Mouse (Mus musculus) MEL (cell line): ENCODE results near the gene Med21. TPM values are rescaled to one million over a fixed set of nuclear protein-coding genes. Genes with fewer than 3 reads are reported as not detected.

ENCODE experiments used
- DNase-seq: peaks from one replicate; pipeline ENCODE4 v3.0.0; 2011; ENCODE audit warnings: low read depth, low spot score
- H3K27ac ChIP-seq: 2 replicates; pipeline ENCODE4 v1.5.1; 2012; ENCODE audit warnings: low read depth, mild to moderate bottlenecking, control low read depth, low read length, moderate library complexity; ENCODE audit not compliant: control insufficient read depth
- H3K27me3 ChIP-seq, 2 experiments: fragments of 150-350 bp in 1 of 2; sonication (generic) in 1 of 2; 2 replicates each; pipeline ENCODE4 v1.6.1; 2012; ENCODE audit warnings: low read length in 2 of 2, mild to moderate bottlenecking in 2 of 2, improper control_type of control experiment in 1 of 2, moderate library complexity in 1 of 2; ENCODE audit not compliant: insufficient read depth in 2 of 2, control insufficient read depth in 1 of 2
- H3K36me3 ChIP-seq, 2 experiments: 2 replicates each; pipeline ENCODE4 v1.6.1; 2012 to 2014; ENCODE audit warnings: low read length in 2 of 2, improper control_type of control experiment in 1 of 2, inconsistent platforms in 1 of 2, mild to moderate bottlenecking in 1 of 2; ENCODE audit not compliant: insufficient read depth in 2 of 2, control insufficient read depth in 1 of 2
- H3K4me1 ChIP-seq, 2 experiments: fragments of 150-350 bp in 1 of 2; sonication (generic) in 1 of 2; 2 replicates each; pipeline ENCODE4 v1.6.1; 2012; ENCODE audit warnings: low read length in 2 of 2, improper control_type of control experiment in 1 of 2, mild to moderate bottlenecking in 1 of 2; ENCODE audit not compliant: insufficient read depth in 2 of 2, control insufficient read depth in 1 of 2
- H3K4me3 ChIP-seq, 2 experiments: fragments of 150-350 bp in 1 of 2; sonication (generic) in 1 of 2; 2 replicates each; pipeline ENCODE4 v1.5.1; 2012; ENCODE audit warnings: low read depth in 2 of 2, low read length in 2 of 2, mild to moderate bottlenecking in 2 of 2, moderate library complexity in 2 of 2, control low read depth in 1 of 2, improper control_type of control experiment in 1 of 2; ENCODE audit not compliant: control insufficient read depth in 1 of 2, insufficient read depth in 1 of 2
- H3K79me2 ChIP-seq: 2 replicates; pipeline ENCODE4 v1.6.1; 2012; ENCODE audit warnings: mild to moderate bottlenecking, low read length, moderate library complexity; ENCODE audit not compliant: control insufficient read depth, poor library complexity, insufficient read depth
- H3K9ac ChIP-seq: 2 replicates; pipeline ENCODE4 v1.6.1; 2012; ENCODE audit warnings: low read depth, mild to moderate bottlenecking, control low read depth, low read length, moderate library complexity; ENCODE audit not compliant: control insufficient read depth, poor library complexity, severe bottlenecking
- H3K9me3 ChIP-seq: fragments of 150-350 bp; sonication (generic); replicated peaks from 2 replicates; pipeline ENCODE4 v1.6.1; 2012; ENCODE audit warnings: mild to moderate bottlenecking, low read length, improper control_type of control experiment, moderate library complexity; ENCODE audit not compliant: insufficient read depth
- BHLHE40 ChIP-seq: IDR thresholded peaks from 2 replicates; pipeline ENCODE4 v1.6.1; 2012; ENCODE audit warnings: low read depth, mild to moderate bottlenecking, inconsistent platforms, low read length, improper control_type of control experiment, borderline replicate concordance
- CHD2 ChIP-seq: IDR thresholded peaks from 2 replicates; pipeline ENCODE4 v1.6.1; 2011; ENCODE audit warnings: low read length, improper control_type of control experiment
- CTCF ChIP-seq, 3 experiments: IDR thresholded peaks in 2 of 3; conservative IDR thresholded peaks in 1 of 3; 2 replicates each; pipeline ENCODE4 v1.5.1; 2011 to 2012; ENCODE audit warnings: low read length in 3 of 3, low read depth in 2 of 3, mild to moderate bottlenecking in 2 of 3, improper control_type of control experiment in 1 of 3, inconsistent platforms in 1 of 3, mixed read lengths in 1 of 3, moderate library complexity in 1 of 3; ENCODE audit not compliant: control insufficient read depth in 1 of 3, insufficient read depth in 1 of 3, poor library complexity in 1 of 3, severe bottlenecking in 1 of 3
- E2F4 ChIP-seq: IDR thresholded peaks from 2 replicates; pipeline ENCODE4 v1.6.1; 2011; ENCODE audit warnings: low read depth, low read length, improper control_type of control experiment, borderline replicate concordance
- ETS1 ChIP-seq: IDR thresholded peaks from 2 replicates; pipeline ENCODE4 v1.6.1; 2012; ENCODE audit warnings: low read depth, mild to moderate bottlenecking, inconsistent platforms, low read length, improper control_type of control experiment, moderate library complexity
- GATA1 ChIP-seq: IDR thresholded peaks from 2 replicates; pipeline ENCODE4 v1.6.1; 2011; ENCODE audit warnings: low read depth, low read length, improper control_type of control experiment
- MAX ChIP-seq: IDR thresholded peaks from 2 replicates; pipeline ENCODE4 v1.6.1; 2011; ENCODE audit warnings: low read length, improper control_type of control experiment
- MAZ ChIP-seq: IDR thresholded peaks from 2 replicates; pipeline ENCODE4 v1.6.1; 2012; ENCODE audit warnings: low read depth, mild to moderate bottlenecking, inconsistent platforms, low read length, improper control_type of control experiment
- MEF2A ChIP-seq: IDR thresholded peaks from 2 replicates; pipeline ENCODE4 v1.6.1; 2014; ENCODE audit warnings: low read depth, mild to moderate bottlenecking, inconsistent platforms, low read length, improper control_type of control experiment; ENCODE audit not compliant: poor library complexity, insufficient replicate concordance, severe bottlenecking; ENCODE audit errors: extremely low read depth
- MYC ChIP-seq: IDR thresholded peaks from 2 replicates; pipeline ENCODE4 v1.6.1; 2011; ENCODE audit warnings: low read depth, mild to moderate bottlenecking, low read length, improper control_type of control experiment, moderate library complexity
- POLR2A ChIP-seq, 2 experiments: IDR thresholded peaks; 2 replicates each; pipeline ENCODE4 v1.6.1; 2011 to 2012; ENCODE audit warnings: low read length in 2 of 2, mild to moderate bottlenecking in 2 of 2, control low read depth in 1 of 2, improper control_type of control experiment in 1 of 2, low read depth in 1 of 2, moderate library complexity in 1 of 2; ENCODE audit not compliant: control insufficient read depth in 1 of 2, insufficient read depth in 1 of 2, poor library complexity in 1 of 2
- POLR2AphosphoS2 ChIP-seq: IDR thresholded peaks from 2 replicates; pipeline ENCODE4 v1.6.1; 2011; ENCODE audit warnings: low read length, improper control_type of control experiment
- SIN3A ChIP-seq: IDR thresholded peaks from 2 replicates; pipeline ENCODE4 v1.6.1; 2012; ENCODE audit warnings: low read length, improper control_type of control experiment, inconsistent platforms
- SMC3 ChIP-seq: IDR thresholded peaks from 2 replicates; pipeline ENCODE4 v1.6.1; 2011; ENCODE audit warnings: low read depth, low read length, improper control_type of control experiment
- TAL1 ChIP-seq: IDR thresholded peaks from 2 replicates; pipeline ENCODE4 v1.6.1; 2012; ENCODE audit warnings: mild to moderate bottlenecking, inconsistent platforms, low read length, moderate library complexity, mixed read lengths
- TCF12 ChIP-seq: IDR thresholded peaks from 2 replicates; pipeline ENCODE4 v1.6.1; 2014; ENCODE audit warnings: low read depth, mild to moderate bottlenecking, inconsistent platforms, low read length, improper control_type of control experiment, moderate library complexity
- UBTF ChIP-seq: IDR thresholded peaks from 2 replicates; pipeline ENCODE4 v1.6.1; 2012; ENCODE audit warnings: low read depth, mild to moderate bottlenecking, inconsistent platforms, low read length, improper control_type of control experiment, moderate library complexity, borderline replicate concordance; ENCODE audit not compliant: insufficient read depth
- USF1 ChIP-seq: IDR thresholded peaks from 2 replicates; pipeline ENCODE4 v1.6.1; 2014; ENCODE audit warnings: low read depth, mild to moderate bottlenecking, inconsistent platforms, low read length, improper control_type of control experiment, moderate library complexity
- USF2 ChIP-seq, 2 experiments: IDR thresholded peaks; 2 replicates each; pipeline ENCODE4 v1.6.1; 2011 to 2012; ENCODE audit warnings: improper control_type of control experiment in 2 of 2, low read length in 2 of 2, borderline replicate concordance in 1 of 2, inconsistent platforms in 1 of 2, low read depth in 1 of 2, mild to moderate bottlenecking in 1 of 2; ENCODE audit not compliant: insufficient read depth in 1 of 2
- ZC3H11A ChIP-seq: IDR thresholded peaks from 2 replicates; pipeline ENCODE4 v1.6.1; 2012; ENCODE audit warnings: low read depth, mild to moderate bottlenecking, inconsistent platforms, low read length, improper control_type of control experiment
- ZKSCAN1 ChIP-seq: IDR thresholded peaks from 2 replicates; pipeline ENCODE4 v1.6.1; 2012; ENCODE audit warnings: low read depth, mild to moderate bottlenecking, inconsistent platforms, low read length, improper control_type of control experiment, moderate library complexity
- polyA plus RNA-seq, 2 experiments: library from polyadenylated mRNA; stranded (reverse) in 1 of 2; unstranded in 1 of 2; fragments of >175 nt in 1 of 2; fragments of >200 nt in 1 of 2; gene quantifications; 2 replicates each; pipeline versions ENCODE4 v1.2.1 to v1.2.4; 2012; ENCODE audit warnings: low replicate concordance in 2 of 2, low read depth in 1 of 2; ENCODE audit not compliant: insufficient read length in 2 of 2, insufficient read depth in 1 of 2, missing spikeins in 1 of 2
- total RNA-seq: library from RNA; depleted of rRNA; stranded (reverse); fragments of 300-350 nt; gene quantifications from 2 replicates; pipeline ENCODE4 v1.2.3, GENCODE M21; 2012

The Med21 gene
- total and polyA plus RNA-seq, 3 experiments = 56.7 to 79.5 TPM; not detected in 1

DNA sequence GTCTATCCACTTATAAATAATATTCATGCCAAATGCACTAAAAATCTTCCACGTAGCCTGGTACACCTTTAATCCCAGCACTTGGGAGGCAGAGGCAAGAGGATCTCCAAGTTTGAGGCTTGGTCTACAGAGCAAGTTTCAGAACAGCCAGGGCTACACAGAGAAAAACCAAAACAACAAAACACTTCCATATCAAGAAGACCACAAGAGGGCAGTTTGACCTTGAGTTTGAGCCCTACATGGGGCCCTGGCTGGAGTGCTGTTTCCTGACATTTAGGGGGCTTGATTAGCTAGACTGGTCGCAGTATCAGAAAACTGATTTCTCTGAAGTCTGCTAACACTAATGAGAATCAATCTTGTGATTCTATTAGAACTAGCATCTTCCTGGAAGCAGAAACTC, 18.2 kb downstream of the Med21 start (continued):
- no peak for TF ChIP-seq ETS1
- no peak for TF ChIP-seq CHD2
- no peak for TF ChIP-seq ZKSCAN1
- TF ChIP-seq MEF2A = no peak
- TF ChIP-seq USF2 (IDR thresholded peaks at IDR 0.05; ENCODE audit: borderline replicate concordance in 1 of 2, insufficient read depth in 1 of 2, low read depth in 1 of 2, low read length in 2 of 2) = no peak
- TF ChIP-seq SIN3A = no peak; the same call in 1 of the 2 replicates
- no peak for TF ChIP-seq BHLHE40
- TF ChIP-seq MAX = no peak
- TF ChIP-seq TAL1 = no peak
- TF ChIP-seq MAZ = no peak
- TF ChIP-seq SMC3 = peak; percentile 66
- no peak for TF ChIP-seq POLR2A (IDR thresholded peaks at IDR 0.05; ENCODE audit: control insufficient read depth in 1 of 2, insufficient read depth in 1 of 2, low read depth in 1 of 2, low read length in 2 of 2, poor library complexity in 1 of 2)
- no peak for TF ChIP-seq USF1
- TF ChIP-seq CTCF (IDR thresholded peaks at IDR 0.05 in 2 of 3, conservative IDR thresholded peaks at IDR 0.05 in 1 of 3; ENCODE audit: control insufficient read depth in 1 of 3, insufficient read depth in 1 of 3, low read depth in 2 of 3, low read length in 3 of 3, poor library complexity in 1 of 3, severe bottlenecking in 1 of 3) = peak in 2 of 3 experiments; percentile 46 to 70; a peak in 5 of 6 replicates
- TF ChIP-seq MYC = no peak

DNA sequence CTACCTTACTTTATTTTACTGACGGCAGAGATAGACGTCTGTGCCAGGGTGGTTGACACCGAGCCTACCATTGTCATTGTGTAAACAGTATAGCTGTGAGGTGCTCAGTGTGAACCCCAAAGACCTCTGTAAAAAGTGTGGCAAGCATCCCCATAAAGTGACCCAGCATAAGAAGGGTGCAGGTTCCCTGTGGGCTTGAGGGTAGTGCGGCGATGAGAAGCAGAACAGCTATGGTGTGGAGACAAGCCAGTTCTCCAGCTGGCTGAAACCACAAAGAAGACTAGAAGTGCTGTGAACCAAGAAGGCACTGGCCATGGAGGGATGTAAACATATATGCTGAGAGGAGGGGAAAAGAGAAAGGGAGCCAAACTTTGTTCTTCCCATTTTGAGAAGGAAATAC, 19.3 kb downstream of the Med21 start:
- DNase-seq = no peak
- Histone ChIP-seq H3K27me3 (no peaks in the 10 kb centered on the region), H3K4me1 (no peaks in the 10 kb centered on the region), H3K27ac (no peak overlapping the region), H3K9ac (no peak overlapping the region), H3K36me3 (no peaks in the 10 kb centered on the region), H3K9me3 (no peaks in the 10 kb centered on the region), H3K4me3 (no peak overlapping the region), H3K79me2 (no peaks in the 10 kb centered on the region)
- TF ChIP-seq GATA1 (no peak), MEF2A (no peak), USF2 (IDR thresholded peaks at IDR 0.05; ENCODE audit: borderline replicate concordance in 1 of 2, insufficient read depth in 1 of 2, low read depth in 1 of 2, low read length in 2 of 2) (no peak), UBTF (no peak), POLR2A (IDR thresholded peaks at IDR 0.05; ENCODE audit: control insufficient read depth in 1 of 2, insufficient read depth in 1 of 2, low read depth in 1 of 2, low read length in 2 of 2, poor library complexity in 1 of 2) (no peak), POLR2AphosphoS2 (no peak), ZC3H11A (no peak), TCF12 (no peak), E2F4 (no peak), CHD2 (no peak), USF1 (no peak)
